Mouse (Mus musculus): Measurements from ENCODE around the gene Slbp. TPM values are rescaled to one million over a fixed set of nuclear protein-coding genes. Genes with fewer than 3 reads are reported as not detected.

Gene Slbp
- total RNA-seq, 2 experiments from 2014 or later, result 20.5 to 21.5 TPM

GRCm38 (mm10) chr5:33609226-33609625, 43.1 kb downstream of the Slbp start:
- H3K27ac ChIP-seq, result no peak overlapping the region
- DNase-seq (ENCODE audit: low spot score in 2 of 2), result no peak
- H3K4me3 ChIP-seq, result no peak overlapping the region
- TF ChIP-seq CTCF (conservative IDR thresholded peaks at IDR 0.05), result no peak

- no peak overlapping the region for H3K27ac ChIP-seq
Measured at GRCm38 (mm10) chr5:33607434-33607833, 44.9 kb downstream of the Slbp start.

GRCm38 (mm10) chr5:33606631-33607030, 45.7 kb downstream of the Slbp start:
- Histone ChIP-seq H3K4me3 (no peak overlapping the region), H3K27ac (no peak overlapping the region)
- TF ChIP-seq CTCF (conservative IDR thresholded peaks at IDR 0.05), result no peak
- no peak for DNase-seq (ENCODE audit: low spot score in 2 of 2)

More at GRCm38 (mm10) chr5:33607434-33607833, 44.9 kb downstream of the Slbp start:
- H3K4me3 ChIP-seq, result no peak overlapping the region
- TF ChIP-seq CTCF (conservative IDR thresholded peaks at IDR 0.05), result no peak
- no peak for DNase-seq (ENCODE audit: low spot score in 2 of 2)

GRCm38 (mm10) chr5:33605314-33605713, 47.1 kb downstream of the Slbp start:
- H3K27ac ChIP-seq, result no peak overlapping the region
- no peak for TF ChIP-seq CTCF (conservative IDR thresholded peaks at IDR 0.05)
- no peak overlapping the region for H3K4me3 ChIP-seq
- no peak for DNase-seq (ENCODE audit: low spot score in 2 of 2)

GRCm38 (mm10) chr5:33593620-33594019, 58.8 kb downstream of the Slbp start:
- no peak overlapping the region for H3K27ac ChIP-seq
- peak; percentile 57 for TF ChIP-seq CTCF (conservative IDR thresholded peaks at IDR 0.05)
- DNase-seq (ENCODE audit: low spot score in 2 of 2), result no peak
- no peak overlapping the region for H3K4me3 ChIP-seq

GRCm38 (mm10) chr5:33589221-33589888, 63.0 kb downstream of the Slbp start:
- peak; percentile 99 for TF ChIP-seq CTCF (conservative IDR thresholded peaks at IDR 0.05)
- peak; percentile 58 to 80 for DNase-seq (ENCODE audit: low spot score in 2 of 2)
- Histone ChIP-seq H3K27ac (no peak overlapping the region), H3K4me3 (no peak overlapping the region)

- no peak for DNase-seq (ENCODE audit: low spot score in 2 of 2)
- no peak overlapping the region for H3K4me3 ChIP-seq
- no peak overlapping the region for H3K27ac ChIP-seq
- TF ChIP-seq CTCF (conservative IDR thresholded peaks at IDR 0.05), result no peak
Measured at GRCm38 (mm10) chr5:33588066-33588465, 64.3 kb downstream of the Slbp start.

- H3K27ac ChIP-seq, result no peak overlapping the region
- H3K4me3 ChIP-seq, result no peak overlapping the region
- TF ChIP-seq CTCF (conservative IDR thresholded peaks at IDR 0.05), result no peak
- no peak for DNase-seq (ENCODE audit: low spot score in 2 of 2)
Measured at GRCm38 (mm10) chr5:33587498-33588058, 64.8 kb downstream of the Slbp start.

Other genes with a start within 250 kb of the Slbp start
- gene Nkx1-1, start 218.6 kb downstream of the Slbp start, total RNA-seq (2021), result not detected
- 10 to 100 TPM; 25.2 to 29.5 TPM for gene Fam53a, start 22.9 kb downstream of the Slbp start, total RNA-seq (2021)
- gene Gm9903, start 22.6 kb downstream of the Slbp start, total RNA-seq (2021), result under 1 TPM; 0.90 to 0.98 TPM
- gene Tacc3, start 5.6 kb upstream of the Slbp start, total RNA-seq (2021), result 1 to 10 TPM; 5.7 to 7.9 TPM
- 10 to 100 TPM; 24.0 to 25.2 TPM for gene Tmem129, start 5.8 kb upstream of the Slbp start, total RNA-seq (2021)
- 100 to 1,000 TPM; 137 to 139 TPM for gene Fgfr3, start 69.1 kb upstream of the Slbp start, total RNA-seq (2021)
- 100 to 1,000 TPM in 1 of 2 experiments, 10 to 100 TPM in 1; 99.8 to 108 TPM for gene Letm1, start 130.2 kb upstream of the Slbp start, total RNA-seq (2021)
- 100 to 1,000 TPM; 123 to 133 TPM for gene Nsd2, start 168.2 kb upstream of the Slbp start, total RNA-seq (2021)

Data from layer of hippocampus, adult 2 months (tissue).